Mouse (Mus musculus): ENCODE measurements at regions not wholly inside any gene's neighbourhood (a gene's known extent, or its start where the extent isn't known, plus 50 kb on each side); places are given as distances from the start of the nearest gene placed in this dataset.

GRCm38 (mm10) chr8:9048116-9048515, 357.8 kb upstream of the Arglu1 start:
- DNase-seq (ENCODE audit: low spot score), result no peak

GRCm38 (mm10) chr8:9042835-9043792, 352.8 kb upstream of the Arglu1 start:
- DNase-seq (ENCODE audit: low spot score), result no peak

- no peak for DNase-seq (ENCODE audit: low spot score)
These were observed 338.8 kb upstream of the Arglu1 start for GRCm38 (mm10) chr8:9029156-9029555.

GRCm38 (mm10) chr8:9027672-9028071, 337.4 kb upstream of the Arglu1 start:
- DNase-seq (ENCODE audit: low spot score), result no peak

GRCm38 (mm10) chr8:9025872-9026271, 335.6 kb upstream of the Arglu1 start:
- DNase-seq (ENCODE audit: low spot score), result no peak

GRCm38 (mm10) chr8:9025378-9025777, 335.1 kb upstream of the Arglu1 start:
- DNase-seq (ENCODE audit: low spot score), result no peak

GRCm38 (mm10) chr8:9020744-9021143, 330.4 kb upstream of the Arglu1 start:
- no peak for DNase-seq (ENCODE audit: low spot score)

GRCm38 (mm10) chr8:9020180-9020579, 329.9 kb upstream of the Arglu1 start:
- DNase-seq (ENCODE audit: low spot score), result no peak

- DNase-seq (ENCODE audit: low spot score), result no peak
These were observed 321.6 kb upstream of the Arglu1 start for GRCm38 (mm10) chr8:9011785-9012510.

GRCm38 (mm10) chr8:9008006-9008780, 317.9 kb upstream of the Arglu1 start:
- DNase-seq (ENCODE audit: low spot score), result no peak

GRCm38 (mm10) chr8:8999914-9000313, 309.6 kb upstream of the Arglu1 start:
- DNase-seq (ENCODE audit: low spot score), result no peak

GRCm38 (mm10) chr8:8997621-8998020, 307.3 kb upstream of the Arglu1 start:
- no peak for DNase-seq (ENCODE audit: low spot score)

- no peak for DNase-seq (ENCODE audit: low spot score)
These were observed 304.4 kb upstream of the Arglu1 start for GRCm38 (mm10) chr8:8994596-8995189.

- DNase-seq (ENCODE audit: low spot score), result no peak
These were observed 303.7 kb upstream of the Arglu1 start for GRCm38 (mm10) chr8:8994008-8994407.

GRCm38 (mm10) chr8:8992461-8993032, 302.2 kb upstream of the Arglu1 start:
- peak; percentile 65 for DNase-seq (ENCODE audit: low spot score)

- no peak for DNase-seq (ENCODE audit: low spot score)
These were observed 300.7 kb upstream of the Arglu1 start for GRCm38 (mm10) chr8:8991026-8991425.

GRCm38 (mm10) chr8:8986068-8986467, 295.7 kb upstream of the Arglu1 start:
- DNase-seq (ENCODE audit: low spot score), result no peak

GRCm38 (mm10) chr8:8985395-8985794, 295.1 kb upstream of the Arglu1 start:
- no peak for DNase-seq (ENCODE audit: low spot score)

GRCm38 (mm10) chr8:8984829-8985251, 294.5 kb upstream of the Arglu1 start:
- DNase-seq (ENCODE audit: low spot score), result no peak

- no peak for DNase-seq (ENCODE audit: low spot score)
These were observed 294.0 kb upstream of the Arglu1 start for GRCm38 (mm10) chr8:8984159-8984828.

GRCm38 (mm10) chr8:8983133-8983661, 292.9 kb upstream of the Arglu1 start:
- DNase-seq (ENCODE audit: low spot score), result no peak
